Mouse (Mus musculus) neural tube, embryonic 14.5 days (tissue): ENCODE data around the gene Haus7. TPM values are rescaled to one million over a fixed set of nuclear protein-coding genes. Genes with fewer than 3 reads are reported as not detected.
"Not testable (repeated sequence)": the region's sequence is repeated elsewhere in the genome, so short reads cannot be mapped to it uniquely, and the experiment has no call there.

Experiments
- ATAC-seq: fragments of 200-750 bp; cut with Nextera tagmentation; 2 replicates; pipeline ENCODE4 v1.8.0; 2017; ENCODE audit warnings: low read depth, mild to moderate bottlenecking, moderate TSS enrichment, moderate library complexity
- H3K27ac ChIP-seq: fragments of 300-500 bp; sonication (generic); 2 replicates; pipeline ENCODE4 v1.5.1; 2014; ENCODE audit warnings: low read depth, mild to moderate bottlenecking, control low read depth, low read length, moderate library complexity, mixed read lengths
- H3K27me3 ChIP-seq: fragments of 300-500 bp; sonication (generic); 2 replicates; pipeline ENCODE4 v1.6.1; 2014; ENCODE audit warnings: low read length; ENCODE audit not compliant: control insufficient read depth, insufficient read depth
- H3K36me3 ChIP-seq: fragments of 300-500 bp; sonication (generic); 2 replicates; pipeline ENCODE4 v1.6.1; 2014; ENCODE audit warnings: low read length, mixed read lengths; ENCODE audit not compliant: control insufficient read depth, insufficient read depth
- H3K4me1 ChIP-seq: fragments of 300-500 bp; sonication (generic); 2 replicates; pipeline ENCODE4 v1.6.1; 2014; ENCODE audit warnings: low read length; ENCODE audit not compliant: control insufficient read depth, insufficient read depth
- H3K4me2 ChIP-seq: fragments of 300-500 bp; sonication (generic); 2 replicates; pipeline ENCODE4 v1.6.1; 2014; ENCODE audit warnings: mild to moderate bottlenecking, low read depth, low read length, control low read depth
- H3K4me3 ChIP-seq: fragments of 300-500 bp; sonication (generic); 2 replicates; pipeline ENCODE4 v1.5.1; 2014; ENCODE audit warnings: low read depth, low read length, control low read depth, mixed read lengths
- H3K9ac ChIP-seq: fragments of 300-500 bp; sonication (generic); replicated peaks from 2 replicates; pipeline ENCODE4 v1.6.1; 2014; ENCODE audit warnings: low read depth, mild to moderate bottlenecking, control low read depth, low read length, mixed read lengths
- H3K9me3 ChIP-seq: fragments of 300-500 bp; sonication (generic); 2 replicates; pipeline ENCODE4 v1.6.1; 2016; ENCODE audit warnings: low read length; ENCODE audit not compliant: control insufficient read depth
- WGBS: fragments of 180-500 bp; shearing (Covaris S2); extraction: QIAGEN DNeasy Blood & Tissue Kit; methylation state at CpG from one replicate; pipeline ENCODE4 v1.1.7; 2014; 5-methylcytosine and 5-hydroxymethylcytosine counted together
- polyA plus RNA-seq: library from polyadenylated mRNA; unstranded; fragments of >200 nt; fragmentation: Nextera tagmentation; extraction: Ambion mirVana; gene quantifications from 2 replicates; pipeline ENCODE4 v1.2.1, GENCODE M21; 2014

The Haus7 gene
- 62.0 and 72.1 TPM in 2 replicates for polyA plus RNA-seq

GRCm38 (mm10) chrX:73458877-73459392, at the start of gene Haus7:
Gene Haus7 (minus strand): TSS chrX:73459044.
- WGBS, result 17% methylated on average over 26 of the region's 26 CpGs
- H3K27me3 ChIP-seq, result no peaks in the 10 kb centered on the region
- peak within 1 kb of the TSS; percentile 1; the same call in 1 of the 2 replicates for H3K9ac ChIP-seq
- peak; percentile 100 for ATAC-seq
- H3K4me1 ChIP-seq, result 0 out of 2 replicates have a peak, but pooled peaks cover 4% of the 10 kb centered on the region
- no peaks in the 10 kb centered on the region for H3K36me3 ChIP-seq
- no peaks in the 10 kb centered on the region for H3K9me3 ChIP-seq
- H3K4me3 ChIP-seq, result peak within 1 kb of the TSS; percentile 29
- peak within 1 kb of the TSS; percentile 50 for H3K4me2 ChIP-seq
- H3K27ac ChIP-seq, result no peak within 1 kb of the TSS

GRCm38 (mm10) chrX:73506577-73506976, 47.7 kb upstream of the Haus7 start:
- Histone ChIP-seq H3K4me2 (no peak overlapping the region), H3K36me3 (no peaks in the 10 kb centered on the region), H3K4me3 (no peak overlapping the region), H3K4me1 (no peaks in the 10 kb centered on the region), H3K27me3 (no peaks in the 10 kb centered on the region; the same call in 1 of the 2 replicates), H3K9me3 (no peaks in the 10 kb centered on the region), H3K9ac (no peak overlapping the region), H3K27ac (no peak overlapping the region)
- ATAC-seq, result no peak
- 83% methylated on average over 4 of the region's 4 CpGs for WGBS

GRCm38 (mm10) chrX:73505130-73505735, 46.4 kb upstream of the Haus7 start:
- H3K4me2 ChIP-seq, result no peak overlapping the region
- no peaks in the 10 kb centered on the region for H3K36me3 ChIP-seq
- no peak overlapping the region for H3K4me3 ChIP-seq
- WGBS, result 83% methylated on average over 5 of the region's 5 CpGs
- ATAC-seq, result no peak
- no peaks in the 10 kb centered on the region for H3K4me1 ChIP-seq
- no peak overlapping the region for H3K9ac ChIP-seq
- H3K27ac ChIP-seq, result no peak overlapping the region
- no peaks in the 10 kb centered on the region for H3K9me3 ChIP-seq
- no peaks in the 10 kb centered on the region; the same call in 1 of the 2 replicates for H3K27me3 ChIP-seq

- Histone ChIP-seq H3K9me3 (no peaks in the 10 kb centered on the region), H3K4me1 (no peaks in the 10 kb centered on the region), H3K4me3 (no peak overlapping the region), H3K9ac (no peak overlapping the region), H3K36me3 (no peaks in the 10 kb centered on the region), H3K27ac (no peak overlapping the region), H3K27me3 (no peaks in the 10 kb centered on the region), H3K4me2 (no peak overlapping the region)
- 85% methylated on average over 4 of the region's 4 CpGs for WGBS
- ATAC-seq, result no peak
Observed at GRCm38 (mm10) chrX:73496746-73497145, 37.9 kb upstream of the Haus7 start.

GRCm38 (mm10) chrX:73493567-73493966, 34.7 kb upstream of the Haus7 start:
- not testable (repeated sequence) for H3K9ac ChIP-seq, H3K27ac ChIP-seq, H3K4me2 ChIP-seq, H3K4me3 ChIP-seq, H3K36me3 ChIP-seq, H3K27me3 ChIP-seq, H3K4me1 ChIP-seq, H3K9me3 ChIP-seq
- WGBS, result 7% methylated on average over 1 of the region's 2 CpGs
- peak; percentile 89 for ATAC-seq

GRCm38 (mm10) chrX:73490804-73491203, 32.0 kb upstream of the Haus7 start:
- Histone ChIP-seq H3K4me2 (no peak overlapping the region), H3K27me3 (no peaks in the 10 kb centered on the region), H3K36me3 (no peaks in the 10 kb centered on the region), H3K9ac (no peak overlapping the region), H3K27ac (no peak overlapping the region), H3K4me1 (no peaks in the 10 kb centered on the region), H3K4me3 (no peak overlapping the region), H3K9me3 (no peaks in the 10 kb centered on the region)
- WGBS, result 92% methylated on average over 3 of the region's 3 CpGs
- ATAC-seq, result no peak

GRCm38 (mm10) chrX:73490186-73490585, 31.3 kb upstream of the Haus7 start:
- 63% methylated on average over 4 of the region's 4 CpGs for WGBS
- H3K4me2 ChIP-seq, result no peak overlapping the region
- H3K9ac ChIP-seq, result no peak overlapping the region
- no peak overlapping the region for H3K4me3 ChIP-seq
- no peaks in the 10 kb centered on the region for H3K27me3 ChIP-seq
- H3K9me3 ChIP-seq, result no peaks in the 10 kb centered on the region
- H3K27ac ChIP-seq, result no peak overlapping the region
- ATAC-seq, result no peak
- H3K4me1 ChIP-seq, result no peaks in the 10 kb centered on the region
- H3K36me3 ChIP-seq, result no peaks in the 10 kb centered on the region

GRCm38 (mm10) chrX:73486920-73487319, 28.1 kb upstream of the Haus7 start:
- Histone ChIP-seq H3K36me3 (no peaks in the 10 kb centered on the region), H3K27ac (no peak overlapping the region), H3K9me3 (no peaks in the 10 kb centered on the region), H3K4me1 (no peaks in the 10 kb centered on the region), H3K4me2 (no peak overlapping the region), H3K9ac (no peak overlapping the region), H3K27me3 (no peaks in the 10 kb centered on the region), H3K4me3 (no peak overlapping the region)
- no peak for ATAC-seq
- WGBS, result 82% methylated on average over 5 of the region's 5 CpGs

GRCm38 (mm10) chrX:73484870-73485269, 26.0 kb upstream of the Haus7 start:
- Histone ChIP-seq H3K4me1 (no peaks in the 10 kb centered on the region), H3K27me3 (no peaks in the 10 kb centered on the region), H3K9me3 (no peaks in the 10 kb centered on the region), H3K9ac (no peak overlapping the region), H3K27ac (no peak overlapping the region), H3K36me3 (no peaks in the 10 kb centered on the region), H3K4me2 (no peak overlapping the region), H3K4me3 (no peak overlapping the region)
- WGBS, result 87% methylated on average over 4 of the region's 4 CpGs
- no peak for ATAC-seq
